Mouse (Mus musculus) natural killer cell, adult 2 months (primary cell): ENCODE results near the gene Rhox1.
"Not testable (repeated sequence)": the region's sequence is repeated elsewhere in the genome, so short reads cannot be mapped to it uniquely, and the experiment has no call there.

Experiments
- DNase-seq, 2 experiments: peaks; one replicate each; pipeline ENCODE4 v3.0.0; 2022; ENCODE audit warnings: low spot score in 2 of 2

The Rhox1 gene

GRCm38 (mm10) chrX:37222158-37222557 lies at the start of gene Rhox1:
Gene Rhox1, minus strand, starts transcription at chrX:37222258.
- not testable (repeated sequence) for DNase-seq

GRCm38 (mm10) chrX:37265038-37265437 lies 43.0 kb upstream of the Rhox1 start, which contains the start of gene Rhox4a:
Gene Rhox4a, plus strand, starts transcription at chrX:37265338.
- DNase-seq: not testable (repeated sequence)

DNA sequence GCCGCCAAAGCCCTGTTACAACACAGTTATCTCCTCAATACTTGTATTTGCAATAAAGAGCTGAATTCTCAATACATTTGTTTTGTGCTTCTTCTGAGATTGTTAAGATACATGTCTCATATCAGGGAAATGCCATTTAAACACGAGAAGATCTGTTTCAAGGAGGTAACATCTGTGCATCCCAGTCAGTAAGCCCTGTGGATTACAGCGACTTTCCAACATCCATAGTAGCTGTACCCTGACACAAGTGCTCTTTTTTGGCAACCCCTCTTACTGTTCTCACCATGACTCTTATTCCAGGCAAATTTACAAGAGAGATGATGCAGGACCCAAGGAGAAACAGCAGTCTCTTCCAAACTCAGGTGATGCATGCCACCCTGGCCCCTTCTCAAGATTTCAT lies 27.6 kb upstream of the Rhox1 start, which contains the start of gene Rhox3a:
Gene Rhox3a (plus strand): TSS at position 301 of the 400 bp plus-strand sequence.
- not testable (repeated sequence) for DNase-seq

GRCm38 (mm10) chrX:37244676-37245075 lies 22.6 kb upstream of the Rhox1 start, which contains the start of gene Rhox2a:
Gene Rhox2a, plus strand, starts transcription at chrX:37244976.
- DNase-seq: not testable (repeated sequence)

DNA sequence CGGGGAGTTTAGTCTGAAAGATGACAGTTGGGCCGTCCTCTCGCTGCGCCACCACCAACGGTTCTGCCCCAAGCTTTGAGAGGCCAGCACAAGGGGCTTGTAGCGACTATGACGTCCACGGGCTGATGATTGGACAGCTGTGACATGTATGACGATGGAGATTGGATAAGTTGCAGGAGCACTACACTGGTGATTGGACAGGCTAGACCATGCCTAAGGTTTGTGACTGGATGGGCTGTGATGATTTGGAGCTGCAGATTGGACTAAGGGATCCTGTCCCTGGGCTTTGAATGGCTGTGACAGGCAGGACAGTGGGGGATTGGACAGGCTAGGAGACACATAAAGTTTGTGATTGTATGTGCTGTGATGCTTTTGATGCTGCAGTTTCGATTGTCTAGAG lies 11.1 kb downstream of the Rhox1 start, which contains the start of gene Gm9:
Gene Gm9 (minus strand): TSS at position 101 of the 400 bp plus-strand sequence.
- DNase-seq: no peak

DNA sequence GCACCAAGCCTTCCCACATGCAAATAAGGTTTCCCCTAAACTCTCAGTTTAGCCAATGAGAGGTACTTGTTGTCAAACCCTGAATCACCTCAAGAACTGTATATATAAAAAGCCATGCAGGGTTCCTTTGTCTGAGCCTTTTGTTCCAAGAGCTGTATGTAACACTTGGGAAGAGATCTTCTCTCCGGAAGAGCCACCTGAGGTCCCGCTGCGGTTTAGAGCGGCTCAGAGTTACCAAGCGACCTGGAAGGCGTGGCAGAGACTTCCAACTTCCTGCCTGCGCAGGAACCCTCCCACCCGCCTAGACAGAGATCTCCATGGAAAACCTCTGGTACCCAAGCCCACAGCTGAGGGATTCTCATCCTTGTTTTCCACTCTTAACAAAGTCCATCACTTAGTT lies 23.4 kb downstream of the Rhox1 start:
- DNase-seq: no peak

- DNase-seq: no peak
Measured at GRCm38 (mm10) chrX:37191744-37192379, 30.2 kb downstream of the Rhox1 start.

DNA sequence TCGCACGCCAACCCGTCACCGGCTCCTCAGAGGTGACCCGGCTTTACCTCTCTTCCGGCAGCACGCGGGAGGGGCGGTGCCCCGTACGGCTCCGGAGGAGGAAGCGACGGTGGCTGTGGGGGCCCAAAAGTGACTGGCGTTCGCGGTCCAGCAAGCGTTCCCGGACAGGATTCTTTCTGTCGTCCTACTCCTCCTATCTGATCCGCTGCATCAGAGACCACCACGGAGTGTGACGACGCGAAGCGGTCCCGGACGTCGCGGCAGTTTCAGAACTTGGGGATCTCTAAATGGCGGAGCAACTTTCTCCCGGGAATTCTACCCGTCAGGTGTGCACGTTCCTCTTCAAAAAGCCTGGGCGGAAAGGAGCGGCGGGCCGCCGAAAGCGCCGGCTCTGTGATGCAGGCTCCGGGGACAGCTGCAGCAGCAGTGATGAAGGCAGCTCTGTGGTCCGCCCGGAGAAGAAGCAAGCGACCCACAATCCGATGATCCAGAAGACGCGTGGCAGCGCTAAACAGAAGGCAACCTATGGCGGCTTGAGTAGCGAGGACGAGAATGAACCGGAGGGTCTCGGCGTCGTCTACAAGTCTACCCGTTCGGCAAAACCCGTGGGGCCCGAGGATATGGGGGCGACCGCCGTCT lies 30.8 kb downstream of the Rhox1 start, which contains the start of the genes Ndufa1 and Rnf113a1:
Gene Ndufa1 (minus strand): TSS at position 59 of the 639 bp plus-strand sequence.
Gene Rnf113a1 (plus strand): TSS at position 141 of the 639 bp plus-strand sequence.
- DNase-seq: peak; percentile 68 to 77

DNA sequence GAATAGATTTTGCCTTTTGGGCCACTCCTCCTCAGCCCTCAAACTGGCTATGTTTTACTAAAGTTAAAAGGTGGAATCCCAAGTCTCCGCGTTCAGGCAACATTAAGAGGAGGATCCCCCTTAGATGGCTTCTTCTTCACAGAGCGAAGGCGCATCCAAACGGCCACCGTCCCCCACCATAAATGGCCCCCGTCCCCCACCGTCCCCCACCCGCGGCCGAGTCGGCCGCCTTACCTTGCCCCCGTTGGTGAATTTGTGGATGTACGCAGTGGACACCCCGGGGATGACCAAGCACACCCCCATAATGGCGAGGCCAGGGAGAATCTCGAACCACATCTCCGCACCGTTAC lies 31.3 kb downstream of the Rhox1 start:
- DNase-seq: no peak

GRCm38 (mm10) chrX:37184401-37184800 lies 37.7 kb downstream of the Rhox1 start:
- DNase-seq: not testable (repeated sequence)

- DNase-seq: no peak
Measured at GRCm38 (mm10) chrX:37168742-37169141, 53.3 kb downstream of the Rhox1 start, which contains the start of gene Akap14. Gene Akap14, minus strand, starts transcription at chrX:37168842.

- DNase-seq: peak; percentile 26 to 39
Measured at GRCm38 (mm10) chrX:37167085-37167484, 55.0 kb downstream of the Rhox1 start.
